Mouse (Mus musculus): ENCODE data around the gene Gstm6.
"Not testable (repeated sequence)": the region's sequence is repeated elsewhere in the genome, so short reads cannot be mapped to it uniquely, and the experiment has no call there.

DNA sequence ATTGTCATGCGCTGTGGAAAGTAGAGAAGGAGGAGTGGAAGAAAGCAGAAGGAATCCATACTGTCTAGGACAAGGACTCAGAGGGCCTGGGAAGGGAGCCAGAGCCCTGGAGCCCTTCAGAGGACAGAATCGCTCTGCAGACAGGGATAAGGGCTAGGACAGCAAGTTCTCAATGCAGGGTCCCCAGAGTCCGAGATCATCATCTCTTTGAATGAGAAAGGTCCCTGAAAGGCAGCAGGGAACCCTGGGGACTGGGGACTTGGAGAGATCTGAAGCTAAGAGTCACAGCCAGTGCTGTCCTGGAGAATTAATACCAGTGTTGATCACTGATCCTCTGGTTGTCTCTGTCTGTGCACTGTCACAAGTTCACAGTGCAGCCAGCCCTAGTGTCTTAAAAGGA is 27.6 kb upstream of the Gstm6 start:
- TF ChIP-seq CTCF (conservative IDR thresholded peaks at IDR 0.05; ENCODE audit: insufficient read depth, insufficient read length, low read depth, low read length); POLR2A (IDR thresholded peaks at IDR 0.05; ENCODE audit: low read depth, low read length): not testable (repeated sequence)
